Mouse (Mus musculus) embryonic fibroblast, embryonic 13.5 days (primary cell): ENCODE results near the gene Rps21.

Experiments
- CTCF ChIP-seq: IDR thresholded peaks from 2 replicates; pipeline ENCODE4 v1.5.1; 2011; ENCODE audit warnings: mild to moderate bottlenecking, control low read depth, low read length, moderate library complexity, borderline replicate concordance; ENCODE audit not compliant: insufficient read depth
- POLR2A ChIP-seq: IDR thresholded peaks from 2 replicates; pipeline ENCODE4 v1.6.1; 2011; ENCODE audit warnings: low read depth, mild to moderate bottlenecking, control low read depth, low read length, moderate library complexity

DNA sequence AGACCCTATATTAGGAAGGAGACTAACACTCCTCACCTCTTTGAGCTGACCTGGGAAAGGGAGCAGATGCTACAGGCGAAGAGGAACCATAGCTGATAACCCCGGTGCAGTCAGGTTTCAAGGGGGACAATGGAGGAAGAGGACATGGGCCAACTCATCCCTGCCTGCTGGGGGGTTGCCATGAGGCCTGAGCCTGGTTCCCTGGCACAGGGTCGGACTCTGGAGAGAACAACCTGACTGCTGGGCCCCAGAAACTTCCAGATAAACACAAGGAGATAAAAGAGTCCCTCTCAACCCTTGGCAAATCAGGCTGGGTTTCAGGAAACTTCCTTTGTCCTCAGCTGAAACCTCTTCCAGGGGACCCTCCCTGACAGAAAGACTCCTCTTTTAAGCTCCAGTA lies 38.9 kb upstream of the Rps21 start:
- TF ChIP-seq CTCF (no peak), POLR2A (no peak)
